Mouse (Mus musculus) limb, embryonic 14.5 days (tissue): ENCODE results near the gene Rab3b. TPM values are rescaled to one million over a fixed set of nuclear protein-coding genes. Genes with fewer than 3 reads are reported as not detected.

Source experiments
- ATAC-seq: fragments of 200-750 bp; cut with Nextera tagmentation; 2 replicates; pipeline ENCODE4 v1.8.0; 2017; ENCODE audit warnings: low read depth, moderate number of reproducible peaks, moderate TSS enrichment; ENCODE audit not compliant: low FRiP score
- DNase-seq: peaks from one replicate; pipeline ENCODE4 v3.0.0-alpha.2; 2015; ENCODE audit warnings: low spot score
- H3K27ac ChIP-seq: fragments of 300-500 bp; sonication (generic); replicated peaks from 2 replicates; pipeline ENCODE4 v1.5.1; 2014; ENCODE audit warnings: low read depth, mild to moderate bottlenecking, low read length, moderate library complexity, mixed read lengths
- H3K27me3 ChIP-seq: fragments of 300-500 bp; sonication (generic); 2 replicates; pipeline ENCODE4 v1.6.1; 2014; ENCODE audit warnings: low read length, mixed read lengths; ENCODE audit not compliant: control insufficient read depth, insufficient read depth
- H3K36me3 ChIP-seq: fragments of 300-500 bp; sonication (generic); 2 replicates; pipeline ENCODE4 v1.6.1; 2014; ENCODE audit warnings: mild to moderate bottlenecking, low read length, moderate library complexity, mixed read lengths; ENCODE audit not compliant: control insufficient read depth, insufficient read depth
- H3K4me1 ChIP-seq: fragments of 300-500 bp; sonication (generic); 2 replicates; pipeline ENCODE4 v1.6.1; 2014; ENCODE audit warnings: antibody characterized with exemption, low read length, mixed read lengths; ENCODE audit not compliant: control insufficient read depth, insufficient read depth
- H3K4me2 ChIP-seq: fragments of 300-500 bp; sonication (generic); replicated peaks from 2 replicates; pipeline ENCODE4 v1.6.1; 2014; ENCODE audit warnings: low read depth, mild to moderate bottlenecking, low read length, moderate library complexity; ENCODE audit not compliant: severe bottlenecking
- H3K4me3 ChIP-seq: fragments of 300-500 bp; sonication (generic); replicated peaks from 2 replicates; pipeline ENCODE4 v1.5.1; 2014; ENCODE audit warnings: low read length
- H3K9ac ChIP-seq: fragments of 300-500 bp; sonication (generic); 2 replicates; pipeline ENCODE4 v1.6.1; 2014; ENCODE audit warnings: mild to moderate bottlenecking, low read depth, low read length, moderate library complexity; ENCODE audit not compliant: severe bottlenecking
- H3K9me3 ChIP-seq: fragments of 300-500 bp; sonication (generic); 2 replicates; pipeline ENCODE4 v1.6.1; 2016; ENCODE audit warnings: low read length; ENCODE audit not compliant: control insufficient read depth
- POLR2A ChIP-seq: fragments of 200-500 bp; IDR thresholded peaks from 2 replicates; pipeline ENCODE4 v1.8.0; 2012; ENCODE audit warnings: inconsistent platforms, mild to moderate bottlenecking, moderate library complexity, borderline replicate concordance; ENCODE audit not compliant: insufficient read depth, insufficient read length; ENCODE audit errors: extremely low read depth
- WGBS: fragments of 180-500 bp; shearing (Covaris S2); extraction: QIAGEN DNeasy Blood & Tissue Kit; methylation state at CpG from one replicate; pipeline ENCODE4 v1.1.7; 2014; 5-methylcytosine and 5-hydroxymethylcytosine counted together
- polyA plus RNA-seq, 2 experiments: library from polyadenylated mRNA; depleted of rRNA in 1 of 2; stranded (reverse) in 1 of 2; unstranded in 1 of 2; fragments of >200 nt; fragmentation: Nextera tagmentation in 1 of 2; extraction: Ambion mirVana in 1 of 2; gene quantifications; 2 replicates each; pipeline versions ENCODE4 v1.2.1 to v1.2.3; 2012 to 2014

The Rab3b gene
- polyA plus RNA-seq, 2 experiments: 9.8 to 15.0 TPM

GRCm38 (mm10) chr4:108890876-108891275, 12.0 kb downstream of the Rab3b start:
- Histone ChIP-seq H3K27me3 (no peaks in the 10 kb centered on the region), H3K36me3 (no peaks in the 10 kb centered on the region), H3K4me3 (no peak overlapping the region), H3K27ac (no peak overlapping the region), H3K4me1 (no peaks in the 10 kb centered on the region), H3K9ac (no peak overlapping the region), H3K9me3 (no peaks in the 10 kb centered on the region), H3K4me2 (no peak overlapping the region)
- DNase-seq (no peak), ATAC-seq (no peak)
- 85% methylated on average over 6 of the region's 6 CpGs for WGBS
- no peak for TF ChIP-seq POLR2A

- Histone ChIP-seq H3K9me3 (no peaks in the 10 kb centered on the region), H3K4me2 (no peak overlapping the region), H3K9ac (no peak overlapping the region), H3K27ac (no peak overlapping the region), H3K4me1 (no peaks in the 10 kb centered on the region), H3K27me3 (no peaks in the 10 kb centered on the region), H3K36me3 (no peaks in the 10 kb centered on the region), H3K4me3 (no peak overlapping the region)
- 81% methylated on average over 7 of the region's 7 CpGs for WGBS
- TF ChIP-seq POLR2A: no peak
- ATAC-seq (no peak), DNase-seq (no peak)
Measured at GRCm38 (mm10) chr4:108900421-108900820, 21.6 kb downstream of the Rab3b start.

GRCm38 (mm10) chr4:108902886-108903285, 24.0 kb downstream of the Rab3b start:
- no peak overlapping the region for H3K27ac ChIP-seq
- no peak overlapping the region for H3K9ac ChIP-seq
- no peaks in the 10 kb centered on the region for H3K27me3 ChIP-seq
- DNase-seq: no peak
- H3K4me2 ChIP-seq: no peak overlapping the region
- H3K4me1 ChIP-seq: no peaks in the 10 kb centered on the region
- no peak for TF ChIP-seq POLR2A
- no peak overlapping the region for H3K4me3 ChIP-seq
- 92% methylated on average over 9 of the region's 9 CpGs for WGBS
- H3K36me3 ChIP-seq: no peaks in the 10 kb centered on the region
- no peaks in the 10 kb centered on the region for H3K9me3 ChIP-seq
- ATAC-seq: no peak

- Histone ChIP-seq H3K9ac (no peak overlapping the region), H3K36me3 (no peaks in the 10 kb centered on the region), H3K4me3 (no peak overlapping the region), H3K9me3 (no peaks in the 10 kb centered on the region), H3K4me2 (no peak overlapping the region), H3K4me1 (no peaks in the 10 kb centered on the region), H3K27ac (no peak overlapping the region), H3K27me3 (no peaks in the 10 kb centered on the region)
- DNase-seq (no peak), ATAC-seq (no peak)
- WGBS: 92% methylated on average over 9 of the region's 9 CpGs
- no peak for TF ChIP-seq POLR2A
Measured at GRCm38 (mm10) chr4:108903346-108903745, 24.5 kb downstream of the Rab3b start.

GRCm38 (mm10) chr4:108904076-108904475, 25.2 kb downstream of the Rab3b start:
- no peaks in the 10 kb centered on the region for H3K27me3 ChIP-seq
- no peak for TF ChIP-seq POLR2A
- 52% methylated on average over 6 of the region's 6 CpGs for WGBS

GRCm38 (mm10) chr4:108904790-108905189, 25.9 kb downstream of the Rab3b start:
- no peaks in the 10 kb centered on the region for H3K4me1 ChIP-seq
- ATAC-seq (no peak), DNase-seq (no peak)
- H3K36me3 ChIP-seq: no peaks in the 10 kb centered on the region
- no peak for TF ChIP-seq POLR2A
- no peak overlapping the region for H3K27ac ChIP-seq
- 84% methylated on average over 10 of the region's 10 CpGs for WGBS
- no peak overlapping the region for H3K4me2 ChIP-seq
- no peak overlapping the region for H3K4me3 ChIP-seq
- H3K9ac ChIP-seq: no peak overlapping the region
- no peaks in the 10 kb centered on the region for H3K27me3 ChIP-seq
- no peaks in the 10 kb centered on the region for H3K9me3 ChIP-seq

More at GRCm38 (mm10) chr4:108904076-108904475, 25.2 kb downstream of the Rab3b start:
- DNase-seq (no peak), ATAC-seq (no peak)
- H3K9me3 ChIP-seq: no peaks in the 10 kb centered on the region
- no peaks in the 10 kb centered on the region for H3K4me1 ChIP-seq
- no peak overlapping the region for H3K4me2 ChIP-seq
- H3K9ac ChIP-seq: no peak overlapping the region
- H3K36me3 ChIP-seq: no peaks in the 10 kb centered on the region
- no peak overlapping the region for H3K27ac ChIP-seq
- no peak overlapping the region for H3K4me3 ChIP-seq
